Mouse (Mus musculus) liver, embryonic 14.5 days (tissue): ENCODE results near the gene Gtf2ird1.

Experiments used
- CTCF ChIP-seq: IDR thresholded peaks from 2 replicates; pipeline ENCODE4 v1.5.1; 2016; ENCODE audit warnings: antibody characterized with exemption, low read depth, control low read depth
- EP300 ChIP-seq: IDR thresholded peaks from 2 replicates; pipeline ENCODE4 v1.6.1; 2016; ENCODE audit warnings: antibody characterized with exemption, low read depth

GRCm38 (mm10) chr5:134445208-134445831 lies 11.2 kb downstream of the Gtf2ird1 start:
- TF ChIP-seq CTCF = no peak
- TF ChIP-seq EP300 = no peak
